Mouse (Mus musculus) cerebellum, postnatal 14 days (tissue): ENCODE measurements at regions not wholly inside any gene's neighbourhood (a gene's known extent, or its start where the extent isn't known, plus 50 kb on each side); places are given as distances from the start of the nearest gene placed in this dataset.
A peak's percentile ranks its signal among the peaks of the same experiment; 100 is the strongest.
"Not testable (repeated sequence)": the region's sequence is repeated elsewhere in the genome, so short reads cannot be mapped to it uniquely, and the experiment has no call there.

Experiments
- DNase-seq, 2 experiments: peaks; one replicate each; pipeline ENCODE4 v3.0.0; 2021; ENCODE audit warnings: mixed read lengths in 2 of 2

GRCm38 (mm10) chr3:58228189-58228588, 186.3 kb upstream of the Tsc22d2 start:
- no peak for DNase-seq

DNA sequence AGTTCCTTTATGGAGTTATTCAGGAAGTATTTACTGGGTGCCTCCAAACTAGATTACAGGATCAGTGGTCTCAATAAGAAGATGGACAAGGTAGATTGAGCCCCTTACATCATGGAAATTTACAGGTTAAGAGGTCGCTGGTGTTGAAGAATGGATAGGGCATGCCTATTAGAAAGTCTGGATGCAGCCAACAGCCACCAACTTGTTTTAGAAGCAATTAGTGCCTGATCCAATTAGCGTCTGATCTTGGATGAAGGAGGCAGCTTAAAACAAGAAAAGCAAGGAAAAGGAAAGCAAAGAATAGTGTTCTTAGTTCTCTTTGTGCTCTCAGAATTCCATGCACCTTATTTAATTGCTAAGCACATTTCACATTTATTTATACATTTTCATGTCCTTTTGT, 182.8 kb upstream of the Tsc22d2 start:
- no peak for DNase-seq

- DNase-seq = no peak
Observed at GRCm38 (mm10) chr3:58233296-58233695, 181.2 kb upstream of the Tsc22d2 start.

DNA sequence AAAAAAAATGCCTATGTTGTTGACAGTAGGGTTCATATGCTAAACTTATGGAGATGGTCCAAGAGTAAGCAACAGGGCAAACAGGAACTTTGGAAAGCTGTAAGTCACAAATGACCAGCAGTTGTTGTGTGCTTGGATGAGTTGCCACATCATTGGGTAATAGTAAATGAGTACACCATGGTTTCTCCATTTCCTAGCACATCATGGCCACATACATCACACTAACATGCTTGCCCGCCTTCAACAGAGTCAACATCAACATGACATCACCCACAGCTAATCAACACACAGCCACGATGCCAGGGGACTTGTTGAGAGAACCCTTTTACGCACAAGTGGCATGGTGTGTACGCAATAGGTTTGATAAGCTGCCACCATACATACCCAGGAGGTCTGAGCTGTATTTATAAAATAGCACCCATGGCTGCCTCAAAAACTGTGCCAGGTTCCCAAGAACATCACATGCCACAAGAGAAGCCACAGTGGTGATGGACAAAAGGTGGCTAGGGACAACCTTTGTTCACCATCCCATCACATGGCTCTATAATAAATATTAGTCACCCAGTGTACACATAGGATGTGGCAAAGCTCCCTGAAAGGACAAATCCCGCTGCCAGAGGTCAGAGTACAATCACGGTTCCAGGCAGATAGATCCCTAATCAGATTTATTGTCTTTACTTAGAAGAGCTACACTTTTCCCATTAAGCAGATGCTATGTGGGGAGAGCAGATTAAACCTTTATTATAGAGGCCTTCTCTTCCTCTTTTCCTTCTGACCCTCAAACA, 179.5 kb upstream of the Tsc22d2 start:
- no peak for DNase-seq

GRCm38 (mm10) chr3:58238111-58238510, 176.4 kb upstream of the Tsc22d2 start:
- no peak for DNase-seq

DNA sequence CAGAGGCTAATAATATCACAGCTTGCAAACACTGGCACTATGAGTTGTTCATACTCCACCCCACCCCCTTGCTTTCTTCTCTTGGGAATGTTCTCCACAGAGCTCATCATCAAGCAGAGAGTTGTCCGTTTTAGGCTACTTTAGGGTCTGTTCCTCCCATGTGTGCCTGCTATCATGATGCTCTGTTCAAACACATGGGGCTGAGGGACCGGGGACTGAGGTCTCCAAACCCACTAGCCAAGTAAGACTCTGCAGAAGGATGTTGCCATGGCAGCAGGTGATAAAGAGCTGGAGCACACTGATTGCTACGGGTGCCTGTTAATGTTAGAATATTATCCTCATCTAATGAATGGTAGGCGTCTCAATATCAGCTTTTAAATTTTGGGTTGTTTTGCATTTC, 173.7 kb upstream of the Tsc22d2 start:
- DNase-seq = no peak

DNA sequence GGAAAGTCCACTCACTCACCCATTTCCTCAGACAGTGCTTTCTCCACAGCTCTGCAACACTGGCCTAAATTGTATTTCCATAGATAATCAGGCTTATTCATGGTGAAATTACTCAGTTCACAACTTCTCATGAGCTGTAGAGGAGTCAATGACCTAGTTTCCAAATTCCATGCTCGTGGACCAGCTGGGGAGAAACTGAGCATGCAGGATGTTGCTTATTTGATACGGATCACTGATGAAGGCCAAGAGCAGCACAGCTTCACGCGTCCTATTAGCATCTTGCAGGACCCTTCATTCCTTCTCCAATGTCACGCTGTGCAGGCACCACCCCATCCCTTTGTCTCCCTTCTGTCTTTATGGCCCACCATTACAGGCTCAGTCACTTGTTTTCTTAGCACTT, 169.2 kb upstream of the Tsc22d2 start:
- no peak for DNase-seq

DNA sequence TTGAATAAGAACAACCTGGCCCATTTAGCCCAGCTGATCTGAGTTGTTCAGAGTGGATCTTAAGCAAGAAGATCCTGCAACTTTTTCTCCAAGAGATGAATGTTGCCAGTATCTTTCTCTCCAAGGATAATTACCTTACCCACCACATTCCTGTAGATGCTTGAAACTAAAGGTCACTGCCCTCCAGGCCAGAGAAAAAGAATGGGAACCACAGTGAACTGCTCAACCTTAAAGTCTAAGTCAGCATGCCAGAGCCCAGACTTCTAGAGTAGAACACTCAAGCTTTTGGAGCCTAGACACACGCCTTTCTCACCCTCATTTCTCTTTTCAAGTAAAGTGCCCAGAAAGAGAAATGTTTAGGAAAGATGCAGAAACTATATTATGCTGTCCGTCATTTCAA, 166.5 kb upstream of the Tsc22d2 start:
- no peak for DNase-seq

- peak in 1 of 2 experiments; percentile 6 for DNase-seq
Observed at GRCm38 (mm10) chr3:58253942-58254341, 160.6 kb upstream of the Tsc22d2 start.

DNA sequence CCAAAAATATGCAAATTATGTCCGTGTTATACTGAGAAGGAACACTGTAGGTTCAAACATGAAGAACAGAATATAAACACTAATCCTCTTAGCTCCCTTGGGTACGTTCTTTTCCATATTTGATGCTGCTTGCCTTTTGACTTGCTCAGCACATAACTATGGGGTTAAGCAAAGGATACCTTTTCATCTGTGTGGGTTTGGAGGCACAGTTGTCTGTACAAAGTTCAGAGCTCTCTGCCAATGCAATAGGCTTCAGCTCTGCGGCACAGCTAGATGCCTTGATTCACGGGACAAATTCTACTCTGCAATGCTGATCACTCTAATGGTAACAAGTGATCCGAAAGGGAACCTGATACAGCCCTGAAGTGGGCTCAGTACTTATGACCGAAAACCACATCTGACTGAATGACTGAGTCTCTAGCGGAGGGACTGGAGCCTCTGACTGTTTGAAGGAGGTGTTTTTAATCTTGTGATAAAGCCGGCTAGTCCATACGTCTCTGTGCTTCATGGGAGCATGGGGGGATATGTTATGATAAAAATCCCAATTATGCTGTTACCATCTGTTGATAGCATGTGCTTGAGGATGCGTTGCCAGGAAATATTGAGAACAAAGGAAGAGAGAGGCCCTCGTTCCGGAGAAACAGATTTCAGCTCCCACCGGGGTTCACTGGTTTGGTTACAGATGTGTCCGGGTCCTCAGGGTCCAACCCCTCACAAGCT, 146.7 kb upstream of the Tsc22d2 start:
- DNase-seq = no peak

DNA sequence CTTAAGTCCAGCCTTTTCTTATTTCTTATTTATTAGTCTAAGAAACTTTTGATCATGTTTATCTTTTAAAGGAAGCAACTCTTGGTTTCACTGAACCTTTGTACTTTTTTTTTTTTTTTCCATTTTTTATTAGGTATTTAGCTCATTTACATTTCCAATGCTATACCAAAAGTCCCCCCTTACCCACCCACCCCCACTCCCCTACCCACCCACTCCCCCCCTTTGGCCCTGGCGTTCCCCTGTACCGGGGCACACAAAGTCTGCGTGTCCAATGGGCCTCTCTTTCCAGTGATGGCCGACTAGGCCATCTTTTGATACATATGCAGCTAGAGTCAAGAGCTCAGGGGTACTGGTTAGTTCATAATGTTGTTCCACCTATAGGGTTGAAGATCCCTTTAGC, 143.1 kb upstream of the Tsc22d2 start:
- not testable (repeated sequence) for DNase-seq

GRCm38 (mm10) chr3:58281291-58281690, 133.2 kb upstream of the Tsc22d2 start:
- no peak for DNase-seq

GRCm38 (mm10) chr3:58284371-58284770, 130.1 kb upstream of the Tsc22d2 start:
- DNase-seq = not testable (repeated sequence)

- DNase-seq = no peak
Observed at GRCm38 (mm10) chr3:58295810-58296209, 118.7 kb upstream of the Tsc22d2 start.

DNA sequence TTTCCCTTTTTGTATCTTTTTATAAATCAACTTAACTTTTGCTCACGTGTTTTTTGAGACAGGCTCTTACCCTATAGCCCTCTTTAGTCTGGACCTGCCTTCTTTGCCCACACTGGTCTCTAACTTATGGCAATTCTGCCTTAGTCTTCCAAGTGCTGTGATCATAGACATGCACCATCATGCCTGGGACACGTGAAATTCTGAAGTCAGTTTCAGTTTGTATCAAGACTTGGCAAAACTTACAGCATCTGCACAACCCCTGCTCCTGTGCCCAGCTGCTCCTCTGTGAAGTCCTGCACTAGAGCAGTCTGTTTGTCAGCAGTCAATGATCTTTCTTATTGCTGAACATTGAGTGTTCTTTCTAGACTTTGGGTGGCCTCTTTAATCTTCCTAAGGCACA, 114.3 kb upstream of the Tsc22d2 start:
- DNase-seq = no peak

GRCm38 (mm10) chr3:58300801-58301485, 113.6 kb upstream of the Tsc22d2 start:
- no peak for DNase-seq

GRCm38 (mm10) chr3:58302322-58302721, 112.2 kb upstream of the Tsc22d2 start:
- no peak for DNase-seq

DNA sequence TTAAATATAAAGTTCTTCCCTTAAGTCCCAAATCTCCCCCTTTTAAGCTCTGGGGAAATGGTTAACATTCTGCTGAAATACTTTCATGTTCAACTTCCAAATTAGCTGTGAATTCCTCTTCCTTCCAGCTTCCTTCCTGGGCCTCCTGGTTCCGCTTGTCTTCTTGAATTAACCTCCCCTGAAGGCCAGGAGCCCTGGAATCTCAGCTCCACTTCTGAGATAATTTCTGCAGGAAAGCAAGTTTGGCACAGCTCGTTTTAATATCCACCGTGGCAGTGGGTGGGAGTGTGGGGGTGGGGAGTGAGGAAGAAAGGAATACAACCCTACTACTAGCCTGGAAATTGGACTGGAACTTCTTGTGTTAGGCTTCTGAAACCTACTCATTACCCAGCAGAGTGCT, 110.8 kb upstream of the Tsc22d2 start:
- DNase-seq = no peak

- DNase-seq = no peak
Observed at GRCm38 (mm10) chr3:58309601-58310000, 104.9 kb upstream of the Tsc22d2 start.

DNA sequence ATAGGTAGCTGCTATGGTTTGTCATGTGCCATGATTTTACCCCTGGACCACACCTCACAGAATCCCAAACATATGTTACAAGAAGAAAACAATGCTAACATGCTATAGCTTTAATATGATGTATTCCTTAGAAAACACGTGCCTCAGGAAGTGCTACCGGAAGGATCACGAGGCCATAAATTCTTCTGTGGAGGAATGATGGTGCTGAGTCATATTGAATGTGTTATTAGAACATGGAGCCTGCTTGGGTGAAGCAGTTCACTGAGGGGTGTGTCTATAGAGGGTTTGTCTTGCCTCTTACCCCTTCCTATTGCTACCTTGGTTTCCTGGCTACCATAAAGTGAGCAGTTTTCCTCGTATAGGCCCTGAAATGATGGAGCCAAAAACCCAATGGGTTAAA, 104.1 kb upstream of the Tsc22d2 start:
- no peak for DNase-seq

DNA sequence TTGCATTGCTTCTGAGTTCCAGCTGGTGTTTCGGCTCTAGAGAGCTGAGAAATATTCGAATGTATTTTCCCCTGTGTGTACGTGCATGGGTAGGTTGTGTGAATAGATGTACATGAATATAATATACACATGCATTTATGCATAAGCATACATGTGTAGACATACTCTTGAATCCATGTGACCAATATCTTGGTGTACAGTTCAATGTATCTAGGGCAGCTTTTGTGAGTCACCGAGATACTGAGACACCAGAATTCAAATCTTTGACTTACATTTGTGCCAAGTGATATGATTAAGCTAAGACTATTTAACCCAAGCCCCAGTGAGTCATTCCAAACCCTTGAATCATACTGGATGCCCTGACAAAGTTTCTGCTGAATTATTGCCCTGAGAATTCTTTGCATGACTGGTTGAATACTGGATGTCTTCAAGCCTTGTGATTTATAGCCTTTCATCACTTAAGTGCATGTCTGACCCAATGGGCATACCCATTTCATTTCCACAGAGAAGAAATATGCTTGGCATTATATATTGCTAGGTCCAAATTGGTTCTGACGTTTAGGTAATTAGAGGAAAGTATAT, 103.3 kb upstream of the Tsc22d2 start:
- DNase-seq = no peak

GRCm38 (mm10) chr3:58312623-58313022, 101.9 kb upstream of the Tsc22d2 start:
- DNase-seq = no peak

DNA sequence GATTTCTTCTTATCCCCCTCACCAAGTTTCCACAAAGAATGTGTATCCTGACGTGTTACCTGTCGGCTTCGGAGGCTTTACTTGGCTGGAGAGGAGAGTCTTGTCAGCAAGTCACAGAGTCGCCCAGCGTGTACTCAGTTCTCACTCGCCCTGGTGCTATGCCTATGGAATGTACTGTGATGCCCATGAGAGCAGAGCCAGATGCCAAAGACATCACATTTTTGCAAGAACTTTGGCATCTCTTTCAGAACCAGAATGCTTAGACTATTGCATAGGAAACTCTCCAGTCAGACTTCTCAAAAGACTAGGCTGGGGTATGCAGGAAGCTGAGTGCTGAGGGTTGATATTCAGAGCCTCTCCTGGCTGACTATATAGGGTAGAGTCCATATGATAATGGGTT, 99.3 kb upstream of the Tsc22d2 start:
- no peak for DNase-seq
